Mouse (Mus musculus) ES-Bruce4 (cell line): ENCODE data around the gene Gm28048. TPM values are rescaled to one million over a fixed set of nuclear protein-coding genes. Genes with fewer than 3 reads are reported as not detected.

Experiments
- H3K27ac ChIP-seq: 2 replicates; pipeline ENCODE4 v1.5.1; 2012; ENCODE audit warnings: low read length, inconsistent platforms; ENCODE audit not compliant: insufficient read depth
- H3K27me3 ChIP-seq: 2 replicates; pipeline ENCODE4 v1.6.1; 2012; ENCODE audit warnings: mild to moderate bottlenecking, low read length, inconsistent platforms; ENCODE audit not compliant: control insufficient read depth, poor library complexity, insufficient read depth, severe bottlenecking
- H3K36me3 ChIP-seq: 2 replicates; pipeline ENCODE4 v1.6.1; 2012; ENCODE audit warnings: inconsistent platforms, mild to moderate bottlenecking, low read length, moderate library complexity; ENCODE audit not compliant: control insufficient read depth, poor library complexity, insufficient read depth, severe bottlenecking
- H3K4me1 ChIP-seq: one replicate; pipeline ENCODE4 v1.8.1; 2011; ENCODE audit warnings: low read length; ENCODE audit not compliant: control insufficient read depth, insufficient read depth
- H3K4me3 ChIP-seq: 2 replicates; pipeline ENCODE4 v1.5.1; 2011; ENCODE audit warnings: low read depth, mild to moderate bottlenecking, low read length
- H3K9ac ChIP-seq: 2 replicates; pipeline ENCODE4 v1.6.1; 2012; ENCODE audit warnings: low read depth, mild to moderate bottlenecking, inconsistent platforms; ENCODE audit not compliant: poor library complexity, severe bottlenecking
- H3K9me3 ChIP-seq: replicated peaks from 2 replicates; pipeline ENCODE4 v1.6.1; 2012; ENCODE audit warnings: mild to moderate bottlenecking, low read length, inconsistent platforms; ENCODE audit not compliant: control insufficient read depth, poor library complexity, insufficient read depth, severe bottlenecking
- CTCF ChIP-seq: IDR thresholded peaks from one replicate; pipeline ENCODE4 v1.8.1; 2011; ENCODE audit warnings: low read depth, low read length
- EP300 ChIP-seq: IDR thresholded peaks from 2 replicates; pipeline ENCODE4 v1.6.1; 2011; ENCODE audit warnings: low read depth, low read length; ENCODE audit not compliant: insufficient read depth
- POLR2A ChIP-seq: IDR thresholded peaks from one replicate; pipeline ENCODE4 v1.8.1; 2011; ENCODE audit warnings: low read length; ENCODE audit not compliant: insufficient read depth
- polyA plus RNA-seq: library from polyadenylated mRNA; stranded (reverse); fragments of >200 nt; gene quantifications from 2 replicates; pipeline ENCODE4 v1.2.4, GENCODE M21; 2011; ENCODE audit warnings: low read depth; ENCODE audit not compliant: missing spikeins, insufficient read depth, insufficient read length

Gene Gm28048
- polyA plus RNA-seq, 1 experiment = 33.6 TPM

- H3K9me3 ChIP-seq = no peaks in the 10 kb centered on the region
- no peak overlapping the region for H3K9ac ChIP-seq
- H3K4me3 ChIP-seq = no peak overlapping the region
- H3K27me3 ChIP-seq = no peaks in the 10 kb centered on the region
- H3K27ac ChIP-seq = no peak overlapping the region
- no peaks in the 10 kb centered on the region for H3K36me3 ChIP-seq
- H3K4me1 ChIP-seq = no peaks in the 10 kb centered on the region
- TF ChIP-seq EP300 = no peak
- no peak for TF ChIP-seq CTCF
- no peak for TF ChIP-seq POLR2A
Measured at GRCm38 (mm10) chr11:22891242-22891641, 90.6 kb downstream of the Gm28048 start.

GRCm38 (mm10) chr11:22889224-22889623, 92.7 kb downstream of the Gm28048 start:
- no peaks in the 10 kb centered on the region for H3K4me1 ChIP-seq
- TF ChIP-seq POLR2A = no peak
- no peak for TF ChIP-seq EP300
- TF ChIP-seq CTCF = no peak
- H3K9me3 ChIP-seq = no peaks in the 10 kb centered on the region
- no peak overlapping the region for H3K27ac ChIP-seq
- H3K36me3 ChIP-seq = no peaks in the 10 kb centered on the region
- no peak overlapping the region for H3K9ac ChIP-seq
- no peak overlapping the region for H3K4me3 ChIP-seq
- no peaks in the 10 kb centered on the region for H3K27me3 ChIP-seq

DNA sequence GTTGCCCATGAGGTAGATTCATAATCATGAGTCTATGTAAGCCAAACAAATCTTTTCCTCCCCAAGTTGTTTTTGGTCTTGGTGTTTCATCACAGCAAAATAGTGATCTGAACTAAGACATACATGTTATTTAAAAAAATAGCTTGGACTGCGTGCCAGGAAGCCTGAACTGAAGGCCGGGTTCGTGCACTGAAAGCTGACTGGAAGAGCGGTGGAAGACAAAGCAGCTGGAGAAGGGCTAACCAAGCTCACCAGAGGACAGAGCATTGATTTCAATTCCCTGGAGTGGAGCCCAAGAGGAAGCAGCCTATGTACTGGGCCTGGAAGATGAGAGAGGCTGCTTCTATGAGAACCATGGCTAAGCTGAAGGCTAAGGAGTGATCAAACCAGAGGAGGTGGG, 94.9 kb downstream of the Gm28048 start:
- Histone ChIP-seq H3K9me3 (no peaks in the 10 kb centered on the region), H3K4me1 (no peaks in the 10 kb centered on the region), H3K27ac (no peak overlapping the region), H3K9ac (no peak overlapping the region), H3K4me3 (no peak overlapping the region), H3K36me3 (no peaks in the 10 kb centered on the region), H3K27me3 (no peaks in the 10 kb centered on the region)
- TF ChIP-seq EP300 (no peak), POLR2A (no peak), CTCF (no peak)

- no peak for TF ChIP-seq CTCF
- TF ChIP-seq EP300 = no peak
- no peak for TF ChIP-seq POLR2A
- no peaks in the 10 kb centered on the region; the same call in 1 of the 2 replicates for H3K27me3 ChIP-seq
- H3K36me3 ChIP-seq = no peaks in the 10 kb centered on the region
- no peaks in the 10 kb centered on the region for H3K4me1 ChIP-seq
- H3K9ac ChIP-seq = no peak overlapping the region
- no peak overlapping the region for H3K4me3 ChIP-seq
- no peaks in the 10 kb centered on the region for H3K9me3 ChIP-seq
- H3K27ac ChIP-seq = no peak overlapping the region
Measured at GRCm38 (mm10) chr11:22885350-22885749, 96.5 kb downstream of the Gm28048 start.

DNA sequence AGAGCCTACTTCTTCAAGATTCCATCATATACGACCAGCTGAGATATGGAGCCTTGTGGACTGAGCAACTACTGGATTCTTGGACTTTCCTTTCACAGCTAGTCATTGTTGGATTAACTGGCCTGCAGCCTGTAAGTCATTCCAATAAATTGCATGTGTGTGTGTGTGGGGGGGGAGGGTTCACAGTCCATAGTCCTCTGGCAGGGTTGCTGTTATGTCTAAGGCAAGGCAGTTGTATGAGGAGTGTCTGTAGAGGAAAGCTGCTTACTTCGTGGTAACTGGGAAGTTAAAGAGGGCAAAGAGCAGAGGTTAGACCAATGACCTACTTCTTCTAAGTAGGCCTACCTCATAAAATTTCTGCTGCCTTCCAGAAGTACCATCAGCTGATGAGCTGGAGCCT, 98.2 kb downstream of the Gm28048 start:
- no peaks in the 10 kb centered on the region for H3K36me3 ChIP-seq
- H3K9me3 ChIP-seq = no peaks in the 10 kb centered on the region
- H3K4me1 ChIP-seq = no peaks in the 10 kb centered on the region
- H3K27me3 ChIP-seq = no peaks in the 10 kb centered on the region; the same call in 1 of the 2 replicates
- TF ChIP-seq CTCF (no peak), POLR2A (no peak), EP300 (no peak)
- H3K27ac ChIP-seq = no peak overlapping the region
- no peak overlapping the region for H3K4me3 ChIP-seq
- H3K9ac ChIP-seq = no peak overlapping the region

DNA sequence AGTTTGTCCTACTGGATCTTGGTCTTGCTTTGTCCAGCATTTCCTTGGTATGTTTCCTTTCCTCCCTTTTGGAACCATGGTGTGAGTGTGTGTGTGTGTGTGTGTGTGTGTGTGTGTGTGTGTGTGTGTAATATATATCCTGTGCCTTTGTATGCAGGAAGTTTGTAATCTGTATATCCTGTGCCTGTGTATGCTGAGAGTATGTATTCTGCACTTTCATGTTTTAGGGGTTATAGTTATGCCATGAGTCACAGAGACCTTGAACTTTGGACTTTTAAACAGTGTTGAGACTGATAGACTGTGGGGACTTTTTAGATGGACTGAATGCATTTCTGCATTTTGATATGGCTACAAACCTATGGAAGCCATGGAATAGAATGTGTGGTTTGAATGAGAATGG, 99.0 kb downstream of the Gm28048 start:
- no peak overlapping the region for H3K4me3 ChIP-seq
- H3K9me3 ChIP-seq = no peaks in the 10 kb centered on the region
- TF ChIP-seq POLR2A (no peak), EP300 (no peak), CTCF (no peak)
- H3K4me1 ChIP-seq = no peaks in the 10 kb centered on the region
- H3K9ac ChIP-seq = no peak overlapping the region
- H3K27me3 ChIP-seq = no peaks in the 10 kb centered on the region; the same call in 1 of the 2 replicates
- no peaks in the 10 kb centered on the region for H3K36me3 ChIP-seq
- no peak overlapping the region for H3K27ac ChIP-seq
